Mouse (Mus musculus) 416B (cell line): Measurements from ENCODE around the gene Adamtsl5.

Source experiments
- DNase-seq: peaks from one replicate; pipeline ENCODE4 v3.0.0; 2011; ENCODE audit warnings: low read depth

The Adamtsl5 gene

DNA sequence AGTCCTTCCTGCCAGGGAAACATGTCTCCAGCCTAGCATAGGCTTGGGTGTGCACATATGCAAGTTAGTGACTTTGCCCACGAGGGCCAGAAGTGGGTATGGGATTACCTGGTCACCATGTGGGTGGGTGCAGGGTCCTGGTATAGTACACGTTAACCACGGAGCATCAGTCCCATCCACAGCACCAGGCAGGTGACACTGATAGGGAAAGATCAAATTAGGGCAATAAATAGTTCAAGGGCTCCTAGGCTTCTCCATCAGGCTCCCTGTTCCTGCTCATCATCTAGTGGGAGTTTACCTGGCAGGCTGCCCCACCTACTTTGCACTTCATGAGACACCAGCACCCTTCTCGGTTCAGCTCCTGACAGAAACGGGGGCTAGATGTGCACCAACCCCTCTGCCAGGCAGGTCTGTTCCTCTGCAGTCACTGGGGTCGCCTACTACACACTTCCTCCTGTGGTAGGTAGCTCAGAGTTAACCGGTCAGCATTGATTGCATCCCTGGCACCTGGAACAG is 53.4 kb downstream of the Adamtsl5 start:
- DNase-seq, result peak; percentile 21

DNA sequence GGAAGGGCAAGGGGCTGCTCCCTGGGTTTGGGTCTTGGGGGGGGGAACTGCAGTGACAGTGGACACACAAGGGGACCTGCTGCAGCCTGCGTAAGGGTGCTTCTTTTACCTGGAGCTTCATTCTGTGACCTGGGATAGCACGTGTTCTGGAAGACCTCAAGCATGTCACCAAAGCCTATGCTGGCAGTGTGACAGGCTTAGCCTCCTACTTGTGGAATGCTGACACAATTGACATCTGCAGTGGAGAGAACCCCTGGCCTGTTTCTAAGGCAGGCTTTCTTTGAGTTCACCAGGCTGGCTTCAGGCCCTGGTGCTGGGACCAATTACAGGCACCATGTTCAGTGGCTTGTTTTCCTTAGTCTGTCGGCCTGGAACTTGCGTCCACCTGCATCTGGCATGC is 53.9 kb downstream of the Adamtsl5 start:
- DNase-seq, result no peak

DNA sequence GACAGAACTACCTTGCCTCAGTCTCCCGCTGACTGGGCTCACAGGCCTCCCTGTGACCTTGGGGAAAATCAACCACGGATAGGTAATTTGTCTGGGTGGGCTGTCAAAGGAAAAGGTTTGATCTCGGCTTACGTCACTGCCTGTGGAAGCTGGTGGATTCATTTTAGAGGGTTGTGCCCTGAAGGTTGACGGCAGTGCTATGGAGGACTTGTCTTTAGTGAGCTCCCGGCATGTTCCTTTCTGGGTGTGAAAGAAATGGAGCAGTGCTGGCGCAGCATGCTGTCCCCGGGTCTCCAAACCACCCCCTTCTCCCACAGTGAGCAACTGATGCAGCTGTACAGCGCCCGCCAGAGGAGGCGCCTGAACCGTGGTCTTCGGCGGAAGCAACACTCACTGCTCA is 54.9 kb downstream of the Adamtsl5 start:
- peak; percentile 47 for DNase-seq

DNA sequence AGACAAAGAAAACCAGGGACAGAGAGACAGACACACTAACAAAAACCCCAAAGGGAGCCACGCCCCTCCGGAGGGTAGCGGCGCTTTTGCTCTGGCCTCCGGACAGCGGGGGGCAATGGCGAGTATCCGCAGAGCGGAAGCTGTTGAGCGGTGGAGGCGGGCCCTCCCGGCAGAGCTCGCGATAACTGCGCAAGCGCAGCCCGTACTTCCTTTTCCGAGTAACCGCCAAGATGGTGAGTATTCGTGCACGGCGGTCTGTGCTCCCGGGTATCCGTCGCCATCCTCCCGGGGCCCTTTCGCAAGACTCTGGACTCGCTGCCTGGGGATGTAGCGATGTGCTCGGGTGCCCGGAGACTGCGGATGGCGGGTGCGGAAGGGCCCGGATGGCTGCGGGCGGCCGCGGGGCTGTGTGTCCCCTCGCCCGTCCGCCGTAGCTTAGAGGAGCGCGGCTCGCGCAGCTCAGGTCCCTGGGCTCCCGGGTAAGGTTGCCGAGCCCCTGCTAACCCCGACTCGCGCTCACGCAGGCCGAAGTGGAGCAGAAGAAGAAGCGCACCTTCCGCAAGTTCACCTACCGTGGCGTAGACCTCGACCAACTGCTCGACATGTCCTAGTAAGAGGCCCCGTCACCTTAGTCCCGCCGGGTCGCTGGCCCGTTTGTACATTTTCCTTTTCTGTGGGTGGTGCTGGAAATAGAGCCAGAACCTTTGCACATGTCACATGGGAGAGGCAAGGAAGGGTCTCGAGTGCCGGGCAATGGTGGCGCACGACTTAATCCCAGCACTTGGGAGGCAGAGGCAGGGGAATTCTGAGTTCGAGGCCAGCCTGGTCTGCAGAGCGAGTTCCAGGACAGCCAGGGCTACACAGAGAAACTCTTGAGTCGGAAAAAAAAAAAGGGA is 55.7 kb downstream of the Adamtsl5 start, which contains the start of gene Rps15:
Gene Rps15, plus strand, starts transcription at position 203 of the 896 bp plus-strand sequence.
- DNase-seq, result peak; percentile 97
